Mouse (Mus musculus) lung, postnatal 0 days (tissue): ENCODE measurements at regions not wholly inside any gene's neighbourhood (a gene's known extent, or its start where the extent isn't known, plus 50 kb on each side); places are given as distances from the start of the nearest gene placed in this dataset.

Source experiments
- ATAC-seq: fragments of 200-750 bp; cut with Nextera tagmentation; 2 replicates; pipeline ENCODE4 v1.8.0; 2017; ENCODE audit warnings: moderate library complexity
- DNase-seq: peaks from one replicate; pipeline ENCODE4 v3.0.0-alpha.2; 2016; ENCODE audit warnings: low spot score
- H3K27ac ChIP-seq: fragments of 300-500 bp; sonication (generic); 2 replicates; pipeline ENCODE4 v1.5.1; 2014; ENCODE audit warnings: antibody characterized with exemption, mild to moderate bottlenecking, low read length, mixed read lengths
- H3K27me3 ChIP-seq: fragments of 300-500 bp; sonication (generic); replicated peaks from 2 replicates; pipeline ENCODE4 v1.6.1; 2014; ENCODE audit warnings: low read length, mixed read lengths; ENCODE audit not compliant: insufficient read depth
- H3K36me3 ChIP-seq: fragments of 300-500 bp; sonication (generic); 2 replicates; pipeline ENCODE4 v1.6.1; 2014; ENCODE audit warnings: low read length, mixed read lengths; ENCODE audit not compliant: insufficient read depth
- H3K4me1 ChIP-seq: fragments of 300-500 bp; sonication (generic); 2 replicates; pipeline ENCODE4 v1.6.1; 2014; ENCODE audit warnings: antibody characterized with exemption, low read depth, low read length, mixed read lengths; ENCODE audit not compliant: insufficient read depth
- H3K4me2 ChIP-seq: fragments of 300-500 bp; sonication (generic); replicated peaks from 2 replicates; pipeline ENCODE4 v1.6.1; 2014; ENCODE audit warnings: low read depth, mild to moderate bottlenecking, low read length, moderate library complexity, mixed read lengths
- H3K4me3 ChIP-seq: fragments of 300-500 bp; sonication (generic); 2 replicates; pipeline ENCODE4 v1.5.1; 2014; ENCODE audit warnings: low read depth, low read length
- H3K9ac ChIP-seq: fragments of 300-500 bp; sonication (generic); replicated peaks from 2 replicates; pipeline ENCODE4 v1.6.1; 2014; ENCODE audit warnings: low read depth, mild to moderate bottlenecking
- H3K9me3 ChIP-seq: fragments of 300-500 bp; sonication (generic); 2 replicates; pipeline ENCODE4 v1.6.1; 2016; ENCODE audit warnings: low read length, mixed read lengths
- CTCF ChIP-seq: IDR thresholded peaks from 2 replicates; pipeline ENCODE4 v1.5.1; 2016; ENCODE audit warnings: antibody characterized with exemption, mild to moderate bottlenecking
- EP300 ChIP-seq: IDR thresholded peaks from 2 replicates; pipeline ENCODE4 v1.6.1; 2016; ENCODE audit warnings: antibody characterized with exemption, mild to moderate bottlenecking, control low read depth
- WGBS: fragments of 180-500 bp; shearing (Covaris S2); extraction: QIAGEN DNeasy Blood & Tissue Kit; methylation state at CpG from one replicate; pipeline ENCODE4 v1.1.7; 2014; 5-methylcytosine and 5-hydroxymethylcytosine counted together

GRCm38 (mm10) chr13:51899319-51900042, 53.0 kb downstream of the Gadd45g start:
- Histone ChIP-seq H3K9me3 (no peaks in the 10 kb centered on the region), H3K4me3 (no peak overlapping the region), H3K36me3 (no peaks in the 10 kb centered on the region), H3K9ac (no peak overlapping the region), H3K27ac (peak overlapping the region; percentile 38; the same call in 1 of the 2 replicates), H3K4me1 (peaks cover 26% of the 10 kb centered on the region), H3K27me3 (no peaks in the 10 kb centered on the region), H3K4me2 (no peak overlapping the region)
- no peak for TF ChIP-seq CTCF
- WGBS, result 50% methylated on average over 9 of the region's 9 CpGs
- peak; percentile 61 for DNase-seq
- 0 out of 2 replicates have a peak, but pooled peaks have one; percentile 5 for ATAC-seq

DNA sequence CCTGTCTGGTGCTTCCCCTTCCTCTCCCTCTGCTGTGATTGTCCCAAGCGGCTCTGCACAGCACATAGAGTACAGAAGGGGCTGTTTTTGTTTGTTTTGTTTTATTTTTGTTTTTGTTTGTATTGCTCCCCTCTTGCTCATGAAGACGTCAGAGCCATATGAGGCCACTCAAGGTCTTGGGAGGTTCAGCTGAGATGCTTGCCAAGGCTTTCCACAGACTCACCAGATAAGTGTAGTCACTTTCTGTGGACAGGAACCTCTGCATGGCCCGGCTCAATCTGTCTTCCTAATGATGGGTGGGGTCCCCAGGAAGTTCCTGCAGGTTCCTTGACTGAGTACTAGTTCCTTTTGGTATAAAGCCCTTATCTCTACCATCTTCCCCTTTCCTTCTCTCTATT, 53.6 kb downstream of the Gadd45g start:
- TF ChIP-seq CTCF (no peak), EP300 (no peak; the same call in 1 of the 2 replicates)
- H3K27me3 ChIP-seq, result no peaks in the 10 kb centered on the region

DNA sequence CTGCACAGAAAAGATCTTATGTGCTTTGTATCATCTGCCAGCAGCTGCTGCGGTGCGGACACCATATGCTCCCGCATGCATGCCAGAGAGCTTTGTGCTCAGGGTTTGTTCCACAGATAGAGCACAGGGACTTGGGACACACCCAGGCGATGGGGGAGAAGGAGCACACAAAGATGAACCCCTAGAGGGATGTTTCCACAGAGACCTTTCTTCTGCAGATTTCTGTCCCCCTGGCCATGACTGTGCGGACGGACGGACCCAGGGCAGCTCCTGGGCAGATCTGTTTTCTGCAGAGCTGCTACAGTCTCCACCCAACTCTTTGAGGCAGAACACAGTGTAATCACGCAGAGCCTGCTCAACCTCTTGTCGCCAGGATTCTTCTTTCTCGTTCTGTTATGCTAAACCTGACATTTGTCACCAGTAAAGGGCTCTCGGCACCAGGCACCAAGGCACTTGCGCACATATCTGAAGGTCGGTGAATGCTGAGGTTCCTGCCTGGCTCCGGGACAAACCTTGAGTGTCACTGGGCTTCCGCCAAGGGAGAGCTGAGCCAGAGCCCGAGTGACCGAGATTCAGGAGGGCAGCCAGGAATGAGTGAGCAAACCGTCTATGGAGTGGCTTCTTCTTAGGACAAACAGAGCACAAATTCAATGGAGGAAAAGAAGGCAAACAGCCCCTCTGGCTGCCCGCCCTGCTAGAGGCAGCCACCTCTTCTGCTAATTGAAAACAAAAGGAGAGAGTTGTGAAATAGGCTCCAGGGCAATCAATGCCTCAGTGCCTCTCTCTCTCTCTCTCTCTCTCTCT, 56.2 kb downstream of the Gadd45g start:
- Histone ChIP-seq H3K36me3 (no peaks in the 10 kb centered on the region), H3K27ac (peak overlapping the region; percentile 88), H3K9ac (no peak overlapping the region), H3K4me3 (no peak overlapping the region), H3K27me3 (no peaks in the 10 kb centered on the region), H3K4me1 (peaks cover 38% of the 10 kb centered on the region), H3K4me2 (peak overlapping the region; percentile 14; the same call in 1 of the 2 replicates), H3K9me3 (no peaks in the 10 kb centered on the region)
- WGBS, result 21% methylated on average over 19 of the region's 19 CpGs
- ATAC-seq (peak; percentile 84), DNase-seq (peak; percentile 91)
- peak; percentile 82 for TF ChIP-seq EP300
- TF ChIP-seq CTCF, result no peak

More for the DNA sequence above, 53.6 kb downstream of the Gadd45g start:
- no peak for DNase-seq
- Histone ChIP-seq H3K4me1 (peaks cover 31% of the 10 kb centered on the region), H3K27ac (no peak overlapping the region), H3K9me3 (no peaks in the 10 kb centered on the region), H3K4me3 (no peak overlapping the region), H3K9ac (no peak overlapping the region), H3K4me2 (no peak overlapping the region), H3K36me3 (no peaks in the 10 kb centered on the region)
- no peak for ATAC-seq
- 40% methylated on average over 3 of the region's 3 CpGs for WGBS

DNA sequence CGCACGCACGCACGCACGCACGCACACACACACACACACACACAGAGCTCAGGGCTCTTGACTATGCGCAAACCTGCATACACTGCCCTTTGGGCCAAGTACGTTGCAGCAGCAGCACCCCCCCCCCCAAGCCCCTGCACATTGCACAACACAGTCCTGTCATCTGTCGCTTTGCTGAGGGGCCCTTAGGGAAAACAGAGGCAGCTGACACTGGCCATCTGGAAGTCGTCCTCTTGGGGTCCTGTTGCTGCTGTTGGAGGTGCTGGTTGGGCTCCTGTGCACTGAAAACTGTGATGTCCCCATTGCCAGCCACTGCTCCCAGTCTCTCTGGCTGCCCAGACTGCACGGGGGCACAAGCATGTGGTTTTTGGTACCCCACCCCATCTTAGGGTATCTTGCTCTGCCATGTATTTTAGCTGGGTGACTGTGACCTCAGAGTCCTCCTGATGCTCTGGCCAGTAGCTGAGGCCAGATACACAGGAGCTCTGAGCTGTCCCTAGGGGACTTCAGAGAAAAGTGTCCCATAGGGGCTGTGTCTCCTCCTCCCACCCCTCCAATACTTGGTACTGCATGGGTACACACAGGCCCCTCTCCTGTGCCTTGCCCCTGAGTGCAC, 57.0 kb downstream of the Gadd45g start:
- no peaks in the 10 kb centered on the region for H3K9me3 ChIP-seq
- H3K4me2 ChIP-seq, result peak overlapping the region; percentile 14; the same call in 1 of the 2 replicates
- WGBS, result 22% methylated on average over 5 of the region's 11 CpGs
- no peak overlapping the region for H3K4me3 ChIP-seq
- ATAC-seq, result peak; percentile 68
- peak; percentile 74 for DNase-seq
- H3K4me1 ChIP-seq, result peaks cover 32% of the 10 kb centered on the region
- no peak for TF ChIP-seq CTCF
- no peak for TF ChIP-seq EP300
- no peaks in the 10 kb centered on the region for H3K27me3 ChIP-seq
- peak overlapping the region; percentile 88 for H3K27ac ChIP-seq
- H3K36me3 ChIP-seq, result no peaks in the 10 kb centered on the region
- no peak overlapping the region for H3K9ac ChIP-seq

DNA sequence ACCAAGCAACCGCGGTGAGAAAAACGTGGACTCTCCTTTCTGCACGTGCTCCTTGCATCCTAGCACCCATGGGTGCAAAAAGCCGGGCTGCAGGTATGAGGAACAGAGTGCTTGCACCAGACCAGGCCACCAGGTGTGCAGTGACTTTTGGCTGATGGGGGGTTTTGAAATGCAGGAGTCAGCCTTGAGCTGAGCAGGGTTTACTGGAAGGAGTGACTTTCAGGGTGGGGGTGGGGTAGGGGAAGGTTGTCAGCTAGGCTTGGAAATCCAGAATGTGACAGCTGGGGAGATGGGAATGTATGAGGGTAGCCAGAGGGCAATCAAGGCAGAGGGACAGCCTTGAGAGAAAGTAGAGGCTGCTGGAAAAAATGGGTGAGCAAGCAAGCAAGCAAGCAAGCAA, 58.8 kb downstream of the Gadd45g start:
- H3K4me2 ChIP-seq, result no peak overlapping the region
- H3K9ac ChIP-seq, result no peak overlapping the region
- H3K9me3 ChIP-seq, result no peaks in the 10 kb centered on the region
- ATAC-seq, result no peak
- no peaks in the 10 kb centered on the region for H3K36me3 ChIP-seq
- TF ChIP-seq CTCF, result no peak
- no peak for TF ChIP-seq EP300
- no peaks in the 10 kb centered on the region for H3K27me3 ChIP-seq
- peak overlapping the region; percentile 80 for H3K27ac ChIP-seq
- no peak for DNase-seq
- peaks cover 22% of the 10 kb centered on the region for H3K4me1 ChIP-seq
- H3K4me3 ChIP-seq, result no peak overlapping the region
- WGBS, result 91% methylated on average over 5 of the region's 5 CpGs

DNA sequence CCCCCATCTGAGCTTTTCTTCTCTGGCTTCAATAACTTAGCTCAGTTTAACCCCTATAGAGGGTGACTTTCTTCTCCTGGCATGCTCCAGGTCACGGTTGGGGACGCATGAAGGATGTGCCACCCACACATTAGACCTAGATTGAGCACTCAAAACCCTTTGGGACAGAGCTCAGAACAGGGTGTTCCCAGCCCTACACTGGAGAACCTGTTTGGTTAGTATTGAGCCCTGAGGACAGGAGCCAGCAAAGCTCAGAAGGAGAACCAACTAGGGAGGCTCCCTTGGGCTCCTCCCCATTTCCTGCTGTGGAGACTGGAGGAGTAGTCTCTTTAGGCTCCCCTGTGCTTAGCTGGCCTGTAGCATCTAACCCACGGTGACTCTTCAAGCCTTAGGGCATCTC, 59.6 kb downstream of the Gadd45g start:
- WGBS, result 63% methylated on average over 3 of the region's 3 CpGs
- H3K27me3 ChIP-seq, result no peaks in the 10 kb centered on the region
- no peak overlapping the region for H3K4me3 ChIP-seq
- H3K9ac ChIP-seq, result no peak overlapping the region
- H3K27ac ChIP-seq, result peak overlapping the region; percentile 80
- no peaks in the 10 kb centered on the region for H3K9me3 ChIP-seq
- no peak overlapping the region for H3K4me2 ChIP-seq
- peak; percentile 70 for ATAC-seq
- no peaks in the 10 kb centered on the region for H3K36me3 ChIP-seq
- peaks cover 22% of the 10 kb centered on the region for H3K4me1 ChIP-seq
- TF ChIP-seq CTCF (no peak), EP300 (peak; percentile 99)
- DNase-seq, result peak; percentile 88
